Mouse (Mus musculus) retina, adult 2 months (tissue): ENCODE results near the gene Tbcc.

Source experiments
- DNase-seq: peaks from one replicate; pipeline ENCODE4 v3.0.0-alpha.2; 2012; ENCODE audit warnings: low read depth, low spot score

Tbcc gene

GRCm38 (mm10) chr17:46903876-46904490 is 13.5 kb downstream of the Tbcc start:
- DNase-seq: peak; percentile 84

- peak; percentile 93 for DNase-seq
These were observed 19.7 kb downstream of the Tbcc start, which contains the start of gene Prph2 for GRCm38 (mm10) chr17:46910186-46910585. TSS of gene Prph2 (plus strand) at chr17:46910459.

GRCm38 (mm10) chr17:46912331-46912730 is 21.8 kb downstream of the Tbcc start:
- DNase-seq: peak; percentile 97

GRCm38 (mm10) chr17:46915129-46915528 is 24.6 kb downstream of the Tbcc start:
- peak; percentile 87 for DNase-seq

GRCm38 (mm10) chr17:46918951-46919350 is 28.5 kb downstream of the Tbcc start:
- no peak for DNase-seq

- no peak for DNase-seq
These were observed 30.4 kb downstream of the Tbcc start for GRCm38 (mm10) chr17:46920855-46921254.

- peak; percentile 88 for DNase-seq
These were observed 35.7 kb downstream of the Tbcc start for GRCm38 (mm10) chr17:46926192-46926591.

- no peak for DNase-seq
These were observed 36.5 kb downstream of the Tbcc start for GRCm38 (mm10) chr17:46926941-46927340.

GRCm38 (mm10) chr17:46927781-46928180 is 37.3 kb downstream of the Tbcc start:
- peak; percentile 82 for DNase-seq

GRCm38 (mm10) chr17:46929277-46929676 is 38.8 kb downstream of the Tbcc start:
- DNase-seq: no peak

- DNase-seq: no peak
These were observed 39.4 kb downstream of the Tbcc start for GRCm38 (mm10) chr17:46929897-46930296.

GRCm38 (mm10) chr17:46932961-46933360 is 42.5 kb downstream of the Tbcc start:
- DNase-seq: no peak

- no peak for DNase-seq
These were observed 43.3 kb downstream of the Tbcc start for GRCm38 (mm10) chr17:46933557-46934348.

GRCm38 (mm10) chr17:46940461-46940860 is 50.0 kb downstream of the Tbcc start:
- no peak for DNase-seq
